Mouse (Mus musculus) hindbrain, embryonic 14.5 days (tissue): ENCODE data around the gene Gm12184. TPM values are rescaled to one million over a fixed set of nuclear protein-coding genes. Genes with fewer than 3 reads are reported as not detected.

ENCODE experiments used
- ATAC-seq: fragments of 200-750 bp; cut with Nextera tagmentation; 2 replicates; pipeline ENCODE4 v1.8.0; 2017; ENCODE audit warnings: moderate number of reproducible peaks, mild to moderate bottlenecking, moderate TSS enrichment, moderate library complexity; ENCODE audit not compliant: low FRiP score
- DNase-seq: peaks from one replicate; pipeline ENCODE4 v3.0.0-alpha.2; 2015; ENCODE audit warnings: low spot score
- H3K27ac ChIP-seq: fragments of 300-500 bp; sonication (generic); 2 replicates; pipeline ENCODE4 v1.5.1; 2014; ENCODE audit warnings: mild to moderate bottlenecking, moderate library complexity
- H3K27me3 ChIP-seq: fragments of 300-500 bp; sonication (generic); 2 replicates; pipeline ENCODE4 v1.6.1; 2014; ENCODE audit warnings: mild to moderate bottlenecking, low read length, mixed read lengths; ENCODE audit not compliant: control insufficient read depth, insufficient read depth
- H3K36me3 ChIP-seq: fragments of 300-500 bp; sonication (generic); replicated peaks from 2 replicates; pipeline ENCODE4 v1.6.1; 2014; ENCODE audit not compliant: control insufficient read depth, insufficient read depth
- H3K4me1 ChIP-seq: fragments of 300-500 bp; sonication (generic); replicated peaks from 2 replicates; pipeline ENCODE4 v1.6.1; 2014; ENCODE audit warnings: antibody characterized with exemption, low read length, mixed read lengths; ENCODE audit not compliant: control insufficient read depth, insufficient read depth
- H3K4me2 ChIP-seq: fragments of 300-500 bp; sonication (generic); replicated peaks from 2 replicates; pipeline ENCODE4 v1.6.1; 2014; ENCODE audit warnings: mild to moderate bottlenecking, moderate library complexity
- H3K4me3 ChIP-seq: fragments of 300-500 bp; sonication (generic); replicated peaks from 2 replicates; pipeline ENCODE4 v1.5.1; 2014; ENCODE audit warnings: mild to moderate bottlenecking, low read length
- H3K9ac ChIP-seq: fragments of 300-500 bp; sonication (generic); 2 replicates; pipeline ENCODE4 v1.6.1; 2014
- H3K9me3 ChIP-seq: fragments of 300-500 bp; sonication (generic); 2 replicates; pipeline ENCODE4 v1.6.1; 2016; ENCODE audit warnings: low read length; ENCODE audit not compliant: control insufficient read depth
- WGBS: fragments of 180-500 bp; shearing (Covaris S2); extraction: QIAGEN DNeasy Blood & Tissue Kit; methylation state at CpG from one replicate; pipeline ENCODE4 v1.1.7; 2014; 5-methylcytosine and 5-hydroxymethylcytosine counted together
- polyA plus RNA-seq: library from polyadenylated mRNA; unstranded; fragments of >200 nt; fragmentation: Nextera tagmentation; extraction: Ambion mirVana; gene quantifications from 2 replicates; pipeline ENCODE4 v1.2.1, GENCODE M21; 2014

Gene Gm12184
- polyA plus RNA-seq, 1 experiment from 2014 or later = 1.6 TPM

DNA sequence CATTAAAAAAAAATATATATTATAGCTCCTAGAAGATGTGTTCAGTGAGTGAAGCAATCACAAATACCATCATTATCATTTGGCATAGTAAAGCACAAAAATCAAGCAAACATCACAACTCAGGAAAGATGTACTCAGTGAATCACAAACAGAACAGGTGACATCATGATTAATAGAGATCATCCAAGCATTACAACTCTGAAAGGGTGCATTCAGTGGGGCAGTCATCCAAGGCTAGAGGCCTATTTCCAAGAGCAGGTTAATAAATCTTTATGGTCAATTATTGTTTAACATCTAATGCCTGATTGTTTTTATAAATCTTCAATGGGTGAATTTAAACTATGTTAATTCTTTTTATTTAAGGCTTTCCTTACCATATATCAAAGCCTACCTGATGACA is 14.3 kb upstream of the Gm12184 start:
- Histone ChIP-seq H3K9ac (no peak overlapping the region), H3K36me3 (no peaks in the 10 kb centered on the region), H3K27me3 (0 out of 2 replicates have a peak, but pooled peaks cover 9% of the 10 kb centered on the region), H3K4me2 (no peak overlapping the region), H3K27ac (no peak overlapping the region), H3K4me3 (no peak overlapping the region), H3K4me1 (peaks cover 8% of the 10 kb centered on the region; the same call in 1 of the 2 replicates), H3K9me3 (no peaks in the 10 kb centered on the region)
- ATAC-seq (no peak), DNase-seq (no peak)

GRCm38 (mm10) chr11:48838879-48839680 is 12.6 kb upstream of the Gm12184 start:
- WGBS = 73% methylated on average over 10 of the region's 10 CpGs
- Histone ChIP-seq H3K4me3 (peak overlapping the region; percentile 71), H3K27me3 (0 out of 2 replicates have a peak, but pooled peaks cover 9% of the 10 kb centered on the region), H3K9me3 (no peaks in the 10 kb centered on the region), H3K4me2 (peak overlapping the region; percentile 75), H3K27ac (no peak overlapping the region), H3K36me3 (no peaks in the 10 kb centered on the region), H3K9ac (no peak overlapping the region), H3K4me1 (peaks cover 8% of the 10 kb centered on the region; the same call in 1 of the 2 replicates)
- no peak for ATAC-seq
- no peak for DNase-seq

DNA sequence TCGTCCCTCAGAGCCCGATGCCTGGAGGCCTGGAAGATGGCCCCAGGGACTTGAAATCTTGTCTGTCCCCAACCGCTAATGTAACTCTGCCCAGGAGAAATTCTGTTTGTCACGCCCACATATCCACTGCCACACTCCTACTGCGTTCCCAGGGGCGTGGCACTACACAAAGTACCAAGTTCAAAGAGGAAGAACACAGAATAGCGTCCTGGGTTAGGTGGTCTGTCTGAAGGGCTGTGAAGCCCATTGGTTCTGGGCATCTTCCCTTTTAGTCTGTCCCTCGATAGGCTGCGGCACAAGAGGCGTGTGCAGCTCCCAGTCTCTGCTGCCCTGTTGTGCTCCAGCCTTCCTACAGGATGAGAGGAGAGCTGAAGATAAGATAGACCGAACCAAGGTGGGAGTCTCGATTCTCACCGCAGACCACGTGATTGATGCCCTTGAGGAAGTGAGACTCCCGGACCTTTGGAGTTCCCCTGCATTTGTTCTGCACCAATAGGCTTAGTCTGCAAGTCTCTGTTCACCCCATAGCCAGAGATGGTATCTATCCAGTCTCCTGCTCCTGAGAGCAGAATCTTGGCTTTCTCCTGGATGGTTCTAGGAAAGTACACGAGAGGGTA is 11.8 kb upstream of the Gm12184 start:
- peak overlapping the region; percentile 71 for H3K9ac ChIP-seq
- DNase-seq (peak; percentile 47), ATAC-seq (no peak; the same call in 1 of the 2 replicates)
- H3K4me2 ChIP-seq = peak overlapping the region; percentile 75
- 2% methylated on average over 16 of the region's 16 CpGs for WGBS
- no peaks in the 10 kb centered on the region for H3K9me3 ChIP-seq
- peak overlapping the region; percentile 71 for H3K4me3 ChIP-seq
- H3K36me3 ChIP-seq = no peaks in the 10 kb centered on the region
- 0 out of 2 replicates have a peak, but pooled peaks cover 9% of the 10 kb centered on the region for H3K27me3 ChIP-seq
- H3K4me1 ChIP-seq = peaks cover 8% of the 10 kb centered on the region; the same call in 1 of the 2 replicates
- peak overlapping the region; percentile 55; the same call in 1 of the 2 replicates for H3K27ac ChIP-seq

GRCm38 (mm10) chr11:48837310-48838180 is 11.1 kb upstream of the Gm12184 start:
- under 1% methylated on average over 77 of the region's 77 CpGs for WGBS
- Histone ChIP-seq H3K4me3 (peak overlapping the region; percentile 71), H3K9me3 (no peaks in the 10 kb centered on the region), H3K36me3 (no peaks in the 10 kb centered on the region), H3K27ac (peak overlapping the region; percentile 55), H3K4me1 (peaks cover 8% of the 10 kb centered on the region; the same call in 1 of the 2 replicates), H3K27me3 (0 out of 2 replicates have a peak, but pooled peaks cover 9% of the 10 kb centered on the region), H3K4me2 (peak overlapping the region; percentile 75), H3K9ac (peak overlapping the region; percentile 71)
- ATAC-seq (peak; percentile 25; the same call in 1 of the 2 replicates), DNase-seq (peak; percentile 40)

GRCm38 (mm10) chr11:48836990-48837309 is 10.5 kb upstream of the Gm12184 start:
- H3K9ac ChIP-seq = peak overlapping the region; percentile 71
- WGBS = 4% methylated on average over 11 of the region's 11 CpGs
- H3K4me3 ChIP-seq = peak overlapping the region; percentile 71
- H3K4me1 ChIP-seq = peaks cover 8% of the 10 kb centered on the region; the same call in 1 of the 2 replicates
- 0 out of 2 replicates have a peak, but pooled peaks cover 9% of the 10 kb centered on the region for H3K27me3 ChIP-seq
- peak overlapping the region; percentile 55; the same call in 1 of the 2 replicates for H3K27ac ChIP-seq
- peak overlapping the region; percentile 75 for H3K4me2 ChIP-seq
- DNase-seq (no peak), ATAC-seq (no peak)
- no peaks in the 10 kb centered on the region for H3K9me3 ChIP-seq
- H3K36me3 ChIP-seq = no peaks in the 10 kb centered on the region

DNA sequence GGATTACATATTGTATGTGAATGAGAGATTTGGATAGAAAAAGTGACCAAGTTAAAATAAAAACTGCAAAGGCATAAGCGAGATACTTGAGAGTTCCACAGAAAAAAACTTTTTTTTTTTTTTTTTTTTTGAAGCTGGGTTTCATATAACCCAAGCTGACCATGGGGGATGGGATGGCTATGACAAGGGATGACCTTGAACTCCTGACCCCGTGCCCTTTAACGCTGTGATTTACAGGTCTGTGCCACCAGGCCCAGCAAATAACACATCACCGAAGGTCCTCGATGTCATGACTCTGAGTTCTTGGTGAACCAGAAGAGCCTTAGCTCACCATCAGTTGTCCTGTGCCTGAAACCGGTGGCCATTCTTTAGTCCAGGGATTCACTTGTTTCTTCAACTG is 9.5 kb upstream of the Gm12184 start:
- DNase-seq = no peak
- H3K4me3 ChIP-seq = no peak overlapping the region
- no peaks in the 10 kb centered on the region for H3K9me3 ChIP-seq
- H3K4me2 ChIP-seq = no peak overlapping the region
- 0 out of 2 replicates have a peak, but pooled peaks cover 9% of the 10 kb centered on the region for H3K27me3 ChIP-seq
- WGBS = 72% methylated on average over 6 of the region's 6 CpGs
- H3K4me1 ChIP-seq = peaks cover 8% of the 10 kb centered on the region; the same call in 1 of the 2 replicates
- no peak for ATAC-seq
- H3K9ac ChIP-seq = no peak overlapping the region
- H3K27ac ChIP-seq = no peak overlapping the region
- no peaks in the 10 kb centered on the region for H3K36me3 ChIP-seq

DNA sequence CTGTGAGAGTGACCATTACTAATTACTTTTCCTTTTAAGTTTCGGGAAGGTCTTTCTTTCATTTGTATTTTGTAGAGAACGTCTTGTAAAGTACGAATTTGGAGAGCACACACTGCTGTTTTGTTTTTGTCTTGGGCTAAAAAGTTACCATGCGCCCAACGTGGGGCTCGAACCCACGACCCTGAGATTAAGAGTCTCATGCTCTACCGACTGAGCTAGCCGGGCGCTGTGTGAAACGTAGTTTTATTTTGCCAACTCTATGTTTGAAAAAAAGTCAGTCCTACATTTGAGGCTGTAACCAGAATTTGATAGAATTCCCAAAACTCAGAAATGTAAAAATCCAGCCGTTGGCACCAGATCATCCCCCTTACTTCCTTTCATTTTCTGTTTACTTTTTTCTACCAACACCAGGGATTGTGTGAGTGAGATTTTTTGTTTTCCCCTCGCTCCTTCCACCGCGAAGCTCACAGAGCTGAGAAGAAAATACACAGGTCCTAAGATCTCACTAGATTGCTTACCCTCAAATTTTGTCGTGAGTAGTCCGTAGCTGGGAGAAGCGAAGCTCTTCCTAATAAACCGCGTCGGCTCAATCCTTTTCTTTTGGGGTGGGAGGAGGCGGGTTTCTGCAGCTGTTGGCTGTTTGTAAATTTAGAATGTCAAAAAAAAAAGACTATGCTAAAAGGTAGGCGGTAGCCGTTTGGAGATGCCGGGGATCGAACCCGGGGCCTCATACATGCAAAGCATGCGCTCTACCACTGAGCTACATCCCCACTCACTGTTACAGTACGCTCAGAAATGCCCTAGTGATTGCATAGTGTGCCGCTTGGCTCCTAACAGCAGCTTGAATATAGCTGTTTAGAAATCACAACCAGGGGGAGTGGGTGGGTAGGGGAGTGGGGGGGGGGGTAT is 7.5 kb upstream of the Gm12184 start:
- 0 out of 2 replicates have a peak, but pooled peaks cover 3% of the 10 kb centered on the region for H3K27me3 ChIP-seq
- H3K4me2 ChIP-seq = peak overlapping the region; percentile 73
- ATAC-seq = peak; percentile 91
- H3K4me3 ChIP-seq = peak overlapping the region; percentile 60
- no peaks in the 10 kb centered on the region for H3K9me3 ChIP-seq
- WGBS = under 1% methylated on average over 30 of the region's 30 CpGs
- peaks cover 8% of the 10 kb centered on the region; the same call in 1 of the 2 replicates for H3K4me1 ChIP-seq
- DNase-seq = peak; percentile 99
- H3K9ac ChIP-seq = peak overlapping the region; percentile 69
- no peaks in the 10 kb centered on the region for H3K36me3 ChIP-seq
- peak overlapping the region; percentile 74 for H3K27ac ChIP-seq

DNA sequence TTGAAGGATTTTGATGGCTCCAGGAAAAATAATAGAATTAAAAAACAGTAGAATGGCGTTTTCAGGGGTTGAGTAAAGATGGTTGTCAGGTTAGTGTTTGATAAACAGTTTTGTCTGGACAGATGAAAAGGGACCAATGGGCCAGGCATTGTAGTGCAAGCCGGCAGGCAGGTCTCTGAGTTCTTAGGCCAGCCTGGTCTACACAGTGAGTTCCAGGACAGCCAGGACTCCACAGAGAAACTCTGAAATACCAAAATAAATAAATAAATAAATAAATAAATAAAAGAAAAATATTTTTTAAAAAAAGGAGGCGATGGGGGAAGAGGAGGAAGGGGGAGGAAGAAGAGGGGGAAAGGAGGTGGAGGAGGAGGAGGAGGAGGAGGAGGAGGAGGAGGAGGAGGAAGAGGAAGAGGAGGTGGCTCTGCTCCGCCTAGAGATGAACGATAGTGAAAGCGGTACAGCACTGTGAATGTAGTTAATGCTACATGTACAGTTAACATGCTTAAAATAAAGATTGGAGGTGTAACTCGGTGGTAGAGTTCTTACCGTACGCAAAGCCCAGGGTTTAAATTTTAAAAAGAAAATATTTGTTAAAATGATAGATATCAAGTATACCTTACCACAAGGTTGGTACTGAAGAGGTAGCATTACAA is 6.7 kb upstream of the Gm12184 start:
- Histone ChIP-seq H3K4me3 (peak overlapping the region; percentile 60), H3K4me2 (peak overlapping the region; percentile 73), H3K9ac (no peak overlapping the region), H3K9me3 (no peaks in the 10 kb centered on the region), H3K36me3 (no peaks in the 10 kb centered on the region), H3K27ac (no peak overlapping the region), H3K4me1 (peaks cover 4% of the 10 kb centered on the region; the same call in 1 of the 2 replicates), H3K27me3 (0 out of 2 replicates have a peak, but pooled peaks cover 3% of the 10 kb centered on the region)
- no peak for ATAC-seq
- no peak for DNase-seq
- 44% methylated on average over 8 of the region's 9 CpGs for WGBS
